Mouse (Mus musculus) urinary bladder, postnatal 14 days (tissue): Measurements from ENCODE around the gene Gm14137.

Experiments used
- DNase-seq: peaks from one replicate; pipeline ENCODE4 v3.0.0; 2021; ENCODE audit warnings: low spot score

The Gm14137 gene

GRCm38 (mm10) chr2:119172862-119173576, 1.3 kb upstream of the Gm14137 start:
- peak; percentile 66 for DNase-seq

- DNase-seq = no peak
These were observed 557 bp downstream of the Gm14137 start for GRCm38 (mm10) chr2:119174866-119175265.

GRCm38 (mm10) chr2:119175614-119176013, 1.3 kb downstream of the Gm14137 start:
- no peak for DNase-seq

- DNase-seq = no peak
These were observed 2.5 kb downstream of the Gm14137 start for GRCm38 (mm10) chr2:119176761-119177160.

GRCm38 (mm10) chr2:119177384-119177939, 3.2 kb downstream of the Gm14137 start:
- DNase-seq = no peak

- DNase-seq = no peak
These were observed 8.6 kb downstream of the Gm14137 start for GRCm38 (mm10) chr2:119182914-119183313.

GRCm38 (mm10) chr2:119189029-119189710, 14.9 kb downstream of the Gm14137 start:
- DNase-seq = peak; percentile 88

GRCm38 (mm10) chr2:119190969-119191368, 16.7 kb downstream of the Gm14137 start:
- DNase-seq = no peak

GRCm38 (mm10) chr2:119194140-119194539, 19.8 kb downstream of the Gm14137 start:
- no peak for DNase-seq

GRCm38 (mm10) chr2:119196316-119197108, 22.2 kb downstream of the Gm14137 start:
- DNase-seq = no peak

GRCm38 (mm10) chr2:119197493-119197892, 23.2 kb downstream of the Gm14137 start:
- no peak for DNase-seq

GRCm38 (mm10) chr2:119198049-119198448, 23.7 kb downstream of the Gm14137 start:
- no peak for DNase-seq

- no peak for DNase-seq
These were observed 24.6 kb downstream of the Gm14137 start for GRCm38 (mm10) chr2:119198934-119199333.

GRCm38 (mm10) chr2:119202914-119203453, 28.7 kb downstream of the Gm14137 start:
- DNase-seq = peak; percentile 63

- DNase-seq = no peak
These were observed 29.7 kb downstream of the Gm14137 start for GRCm38 (mm10) chr2:119203871-119204460.

- DNase-seq = no peak
These were observed 33.6 kb downstream of the Gm14137 start for GRCm38 (mm10) chr2:119207961-119208343.

GRCm38 (mm10) chr2:119208344-119209175, 34.3 kb downstream of the Gm14137 start, which contains the start of the genes Zfyve19 and Dnajc17:
Gene Zfyve19 (plus strand): TSS chr2:119208617.
Gene Dnajc17 (minus strand): TSS chr2:119208795.
- DNase-seq = peak; percentile 96

GRCm38 (mm10) chr2:119209176-119209507, 34.8 kb downstream of the Gm14137 start:
- no peak for DNase-seq
